In the genomic region with DNA sequence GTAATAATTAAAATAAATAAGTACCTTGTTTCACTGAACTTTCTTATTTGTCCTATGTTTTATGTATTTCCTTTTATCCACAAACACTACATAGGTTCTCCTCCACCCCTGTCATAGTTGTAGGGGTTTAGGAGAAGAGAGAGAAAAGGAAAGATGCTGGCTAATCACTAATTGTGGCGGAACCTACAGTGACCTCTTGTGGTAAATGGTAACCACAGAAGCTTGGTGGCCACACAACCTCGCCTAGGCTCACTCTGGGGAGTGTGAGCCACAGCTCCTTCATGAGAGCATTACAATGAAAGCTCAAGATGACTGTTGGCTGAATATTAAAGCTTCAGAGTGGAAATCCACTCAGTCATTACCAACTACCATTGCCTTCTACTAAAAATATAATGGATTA, we compare ENCODE assay signal across 10 mouse cellular contexts. TPM values are rescaled to one million over a fixed set of nuclear protein-coding genes. Genes with fewer than 3 reads are reported as not detected.
DNase-seq lines count a peak whose midpoint lies in the region; ATAC-seq and TF ChIP-seq lines count a peak whose summit lies in the region.
"Had no signal": no experiment of that assay in that cellular context is flagged by ENCODE, and none has a peak within 500 bp of the region (broad histone marks: within the 10 kb centered on the region; RNA-seq: fewer than 3 reads in every experiment).

No protein-coding gene starts in this region.

- H3K4me2 ChIP-seq in heart, postnatal 0 days (ENCODE audit: low read depth, low read length), result no peak overlapping the region
- H3K4me2 ChIP-seq in liver, embryonic 14.5 days (ENCODE audit: low read depth), result no peak overlapping the region
- no peak overlapping the region for H3K4me2 ChIP-seq in liver, embryonic 11.5 days
- H3K4me2 ChIP-seq: hindbrain, embryonic 12.5 days had no signal

- TF ChIP-seq CTCF in heart, postnatal 0 days (IDR thresholded peaks at IDR 0.05; ENCODE audit: low read depth), result peak; percentile 68
- TF ChIP-seq CTCF in liver, embryonic 14.5 days (IDR thresholded peaks at IDR 0.05; ENCODE audit: low read depth), result 0 out of 2 replicates have a peak, but pooled peaks have one; percentile 17
- peak; percentile 55 for TF ChIP-seq CTCF in Patski (IDR thresholded peaks at IDR 0.05)

- no peak for TF ChIP-seq EP300 in heart, postnatal 0 days (IDR thresholded peaks at IDR 0.05; ENCODE audit: low read depth)
- TF ChIP-seq EP300 in liver, embryonic 14.5 days (IDR thresholded peaks at IDR 0.05; ENCODE audit: low read depth), result no peak

- no peaks in the 10 kb centered on the region for H3K4me1 ChIP-seq in heart, postnatal 0 days (ENCODE audit: control insufficient read depth, insufficient read depth)
- no peaks in the 10 kb centered on the region for H3K4me1 ChIP-seq in liver, embryonic 14.5 days (replicated peaks; ENCODE audit: control insufficient read depth in 2 of 2, insufficient read depth in 2 of 2, low read length in 1 of 2)
- H3K4me1 ChIP-seq in liver, embryonic 11.5 days (replicated peaks; ENCODE audit: control insufficient read depth, insufficient read depth, low read length), result no peaks in the 10 kb centered on the region

- no peak overlapping the region for H3K4me3 ChIP-seq in heart, postnatal 0 days (ENCODE audit: low read depth, low read length)
- no peak overlapping the region for H3K4me3 ChIP-seq in liver, embryonic 14.5 days (ENCODE audit: insufficient read depth in 1 of 2, low read depth in 2 of 2, low read length in 2 of 2)
- no peak overlapping the region for H3K4me3 ChIP-seq in liver, embryonic 11.5 days (ENCODE audit: low read depth, low read length)
- H3K4me3 ChIP-seq: hindbrain, embryonic 12.5 days had no signal

- 23% methylated on average over 2 of the region's 2 CpGs for WGBS in heart, postnatal 0 days
- 11% methylated on average over 2 of the region's 2 CpGs for WGBS in liver, embryonic 14.5 days (ENCODE audit: insufficient replicate concordance)
- 23% methylated on average over 2 of the region's 2 CpGs for WGBS in liver, embryonic 11.5 days

- in situ Hi-C loops in Patski (cut with MboI; ENCODE audit: low pct_unique_long_range_greater_than_20kb), result no loop called here

- peaks cover 10% of the 10 kb centered on the region for H3K27me3 ChIP-seq in heart, postnatal 0 days (ENCODE audit: control insufficient read depth, insufficient read depth, low read length)
- peaks cover 7% of the 10 kb centered on the region for H3K27me3 ChIP-seq in liver, embryonic 14.5 days (ENCODE audit: control insufficient read depth, insufficient read depth, low read length)
- peaks cover 8% of the 10 kb centered on the region for H3K27me3 ChIP-seq in liver, embryonic 11.5 days (replicated peaks; ENCODE audit: control insufficient read depth, insufficient read depth, low read length)
- peaks cover 25% of the 10 kb centered on the region for H3K27me3 ChIP-seq in Patski

- no peak for ATAC-seq in heart, postnatal 0 days (ENCODE audit: insufficient read depth, low read depth)
- ATAC-seq in liver, embryonic 14.5 days (ENCODE audit: insufficient read depth), result no peak
- ATAC-seq in liver, embryonic 11.5 days (replicated peaks; ENCODE audit: low FRiP score), result no peak
- no peak for ATAC-seq in Patski
- ATAC-seq in granulocyte monocyte progenitor cell, adult 5-6 weeks (replicated peaks; ENCODE audit: poor library complexity, severe bottlenecking), result peak; percentile 42; the same call in 1 of the 2 replicates

- H3K9ac ChIP-seq in heart, postnatal 0 days (replicated peaks; ENCODE audit: low read depth, low read length), result no peak overlapping the region
- no peak overlapping the region for H3K9ac ChIP-seq in liver, embryonic 14.5 days (replicated peaks)
- H3K9ac ChIP-seq in liver, embryonic 11.5 days (ENCODE audit: low read depth, low read length), result no peak overlapping the region
- H3K9ac ChIP-seq: hindbrain, embryonic 12.5 days had no signal

- no peak overlapping the region for H3K27ac ChIP-seq in heart, postnatal 0 days (ENCODE audit: low read depth)
- H3K27ac ChIP-seq in liver, embryonic 14.5 days, result no peak overlapping the region
- no peak overlapping the region for H3K27ac ChIP-seq in liver, embryonic 11.5 days (ENCODE audit: low read depth, low read length)
- H3K27ac ChIP-seq: hindbrain, embryonic 12.5 days had no signal

- POLR2A ChIA-PET in Patski (lab: Charles Lee), result no interaction called here

- H3K36me3 ChIP-seq in heart, postnatal 0 days (replicated peaks; ENCODE audit: control insufficient read depth, insufficient read depth, low read length), result no peaks in the 10 kb centered on the region
- H3K36me3 ChIP-seq in liver, embryonic 14.5 days (replicated peaks; ENCODE audit: control insufficient read depth, insufficient read depth, low read depth), result no peaks in the 10 kb centered on the region
- no peaks in the 10 kb centered on the region for H3K36me3 ChIP-seq in liver, embryonic 11.5 days (ENCODE audit: control insufficient read depth, insufficient read depth, low read length)
- H3K36me3 ChIP-seq: hindbrain, embryonic 12.5 days had no signal

- CTCF ChIA-PET in Patski (lab: Charles Lee), result no interaction called here

- no peak for DNase-seq in heart, postnatal 0 days (ENCODE audit: low spot score)
- no peak for DNase-seq in heart, adult 9 months (ENCODE audit: low spot score in 2 of 2)
- no peak for DNase-seq in liver, embryonic 14.5 days (ENCODE audit: low read depth in 3 of 3, low spot score in 3 of 3)
- DNase-seq in liver, embryonic 11.5 days (ENCODE audit: low spot score), result no peak
- DNase-seq in Patski (ENCODE audit: low read depth, low spot score), result no peak
- DNase-seq in ovary, postnatal 36 days (ENCODE audit: low spot score), result no peak
- no peak for DNase-seq in spleen, postnatal 10 days (ENCODE audit: low spot score in 2 of 2)

- H3K9me3 ChIP-seq in heart, postnatal 0 days (replicated peaks; ENCODE audit: control insufficient read depth, low read length), result no peaks in the 10 kb centered on the region
- no peaks in the 10 kb centered on the region for H3K9me3 ChIP-seq in liver, embryonic 14.5 days (ENCODE audit: control insufficient read depth, low read length)
- H3K9me3 ChIP-seq in liver, embryonic 11.5 days (ENCODE audit: control insufficient read depth, low read length), result no peaks in the 10 kb centered on the region
- H3K9me3 ChIP-seq: hindbrain, embryonic 12.5 days had no signal

RNA-seq across cellular contexts. Expression of a gene that starts 6.2 kb away (rescaled TPM):
- total RNA-seq in heart, postnatal 0 days (2014; rRNA removed; ENCODE audit: low replicate concordance), result not detected in 2 replicates
- polyA plus RNA-seq in heart, postnatal 0 days (2015; fragmentation: Nextera tagmentation; extraction: Ambion mirVana), result not detected in 2 replicates
- not detected in 2 replicates for polyA plus RNA-seq in liver, embryonic 14.5 days (2012; rRNA removed)
- polyA plus RNA-seq in liver, embryonic 14.5 days (2014; fragmentation: Nextera tagmentation; extraction: Ambion mirVana), result not detected in 2 replicates
- 0.05 and 0.10 TPM in 2 replicates for polyA plus RNA-seq in liver, embryonic 11.5 days (2014; fragmentation: Nextera tagmentation; extraction: Ambion mirVana)
- not detected for polyA plus RNA-seq in Patski (2021)
- total RNA-seq in granulocyte monocyte progenitor cell, adult 5-6 weeks (2014; fragmentation: Nextera tagmentation), result 0.41 TPM in 1 of 2 replicates, not detected in the other
- not detected in 2 replicates for total RNA-seq in granulocyte monocyte progenitor cell, adult 5-6 weeks (2017)
- total RNA-seq: megakaryocyte, adult 5-6 weeks had no signal

Comparison
In these comparisons a context has a peak if more than half of its experiments do, and no peak if none do; other contexts are left out.
1. CTCF ChIP-seq: peak in every context shown above with its lines; median percentile 68 in heart, postnatal 0 days; 55 in Patski; 17 in liver, embryonic 14.5 days.